Mouse (Mus musculus) gastrocnemius, adult 8-10 months (tissue): ENCODE measurements around the gene Galntl6. TPM values are rescaled to one million over a fixed set of nuclear protein-coding genes. Genes with fewer than 3 reads are reported as not detected.

ENCODE experiments used
- DNase-seq, 2 experiments: peaks; one replicate each; pipeline ENCODE4 v3.0.0; 2022; ENCODE audit warnings: low spot score in 2 of 2
- total RNA-seq, 4 experiments: library from RNA; stranded (reverse); gene quantifications; 2 replicates each; pipeline ENCODE4 v1.2.4; 2022

The Galntl6 gene
- not detected for total RNA-seq

DNA sequence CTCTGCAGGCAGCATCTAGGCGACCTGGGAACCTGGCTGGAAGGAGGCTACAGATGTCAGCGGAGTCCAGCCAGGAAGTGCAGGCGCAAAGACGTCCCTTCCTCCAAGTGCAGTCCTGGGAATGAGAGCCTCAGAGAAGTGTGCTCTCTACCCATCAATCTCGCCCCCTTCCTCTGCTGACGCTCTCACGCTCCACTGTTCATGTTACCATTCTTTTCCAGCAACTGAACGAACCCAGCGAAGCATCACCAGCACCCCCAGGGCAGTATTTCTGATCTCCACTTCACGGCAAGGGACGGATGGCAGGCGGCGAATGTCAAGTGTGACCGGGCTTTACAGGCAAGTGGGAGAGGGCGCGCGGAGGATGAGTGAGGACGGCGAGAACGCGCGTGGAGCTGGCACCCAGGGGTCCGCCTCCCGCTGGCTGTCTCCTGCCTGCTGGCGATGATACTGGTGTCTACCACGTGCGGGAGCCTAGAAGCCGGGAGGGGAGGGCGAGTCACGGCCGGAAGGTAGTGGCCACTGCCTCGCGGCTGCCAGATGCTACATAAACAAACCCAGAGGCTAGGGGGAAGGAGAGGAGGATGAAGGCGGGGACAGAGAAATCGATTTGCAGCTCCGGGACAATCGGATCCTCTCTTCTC, at the start of gene Galntl6:
Gene Galntl6 (minus strand): TSS at position 445 of the 644 bp plus-strand sequence.
- DNase-seq: no peak

DNA sequence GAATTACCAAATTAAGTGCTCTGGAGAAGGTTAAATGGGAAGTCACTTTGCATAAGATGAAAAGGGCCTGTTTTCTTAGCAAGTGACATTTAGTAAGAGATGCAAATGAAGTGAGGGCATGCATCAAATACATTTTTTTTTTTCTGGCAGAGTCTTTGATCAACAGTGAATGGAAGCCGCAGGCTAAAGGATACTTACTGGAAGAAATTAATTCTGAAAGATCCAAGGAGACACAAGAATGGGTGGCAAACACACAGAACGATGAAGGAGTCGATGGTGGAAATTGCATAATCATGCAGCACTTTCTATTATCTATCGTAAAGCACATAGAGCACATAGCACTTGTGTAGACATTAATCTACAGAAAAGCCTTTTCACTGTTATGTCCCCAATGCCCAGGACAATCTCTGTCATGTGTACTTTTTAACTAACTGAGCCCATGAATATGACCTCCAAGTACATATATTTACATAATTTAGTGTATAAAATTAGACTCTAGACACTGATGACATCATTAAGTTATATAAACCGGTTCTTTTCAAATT, 44.8 kb upstream of the Galntl6 start:
- DNase-seq: no peak

DNA sequence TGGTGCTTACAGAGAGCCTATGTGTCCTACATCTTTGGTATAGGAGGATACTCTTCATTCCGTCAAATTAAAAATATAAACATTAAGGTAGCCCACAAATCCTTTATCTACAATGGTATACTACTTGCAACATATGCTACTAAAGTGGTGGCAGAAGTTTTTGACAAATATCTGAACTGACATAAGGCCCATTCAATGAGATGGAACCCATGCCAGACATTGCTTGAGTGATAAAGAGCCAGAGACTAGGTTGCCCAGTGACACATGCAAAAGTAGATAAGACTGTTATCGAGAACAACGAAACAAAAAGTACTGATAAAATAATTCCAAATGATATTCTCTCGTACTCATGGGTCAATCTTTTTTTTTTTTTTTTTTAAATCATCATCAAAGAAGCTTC, 31.3 kb upstream of the Galntl6 start:
- no peak for DNase-seq

DNA sequence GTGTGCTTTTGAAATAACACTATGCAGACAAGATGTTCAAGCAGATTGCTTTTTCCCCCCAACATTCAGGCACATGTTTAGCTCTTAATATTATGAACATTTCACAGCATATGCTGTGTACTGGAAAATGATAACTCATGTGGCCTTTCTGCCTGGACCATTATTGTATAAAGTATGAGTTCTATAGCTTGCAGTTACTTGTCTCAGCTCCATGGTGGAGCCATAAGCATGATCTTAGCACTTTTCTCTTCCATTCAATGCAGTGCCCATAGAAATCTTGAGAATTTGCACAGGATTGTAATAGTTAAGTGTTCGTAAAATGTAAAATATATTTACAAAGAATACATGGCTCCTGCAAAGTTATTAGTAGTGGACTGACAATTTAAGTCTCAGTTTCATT, 18.6 kb upstream of the Galntl6 start:
- no peak for DNase-seq

DNA sequence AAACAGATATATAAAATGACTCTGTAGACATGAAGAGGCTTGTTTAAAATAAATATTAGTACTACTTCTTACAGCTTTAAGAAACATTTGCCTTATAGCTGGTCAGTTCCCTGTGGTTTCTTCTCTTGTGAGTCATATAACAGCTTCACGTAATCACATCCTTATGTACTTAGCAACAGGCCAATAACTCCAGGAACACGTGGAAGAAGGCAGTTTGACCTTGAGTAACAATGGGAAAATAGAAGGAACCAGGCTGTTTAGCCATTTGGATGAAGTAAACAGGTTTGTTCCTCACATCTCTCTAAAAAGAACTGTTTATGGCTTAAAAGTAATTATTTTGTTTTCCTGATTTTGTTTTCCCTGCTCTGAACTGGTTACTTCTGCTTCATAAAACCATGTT, 2.7 kb upstream of the Galntl6 start:
- no peak for DNase-seq

DNA sequence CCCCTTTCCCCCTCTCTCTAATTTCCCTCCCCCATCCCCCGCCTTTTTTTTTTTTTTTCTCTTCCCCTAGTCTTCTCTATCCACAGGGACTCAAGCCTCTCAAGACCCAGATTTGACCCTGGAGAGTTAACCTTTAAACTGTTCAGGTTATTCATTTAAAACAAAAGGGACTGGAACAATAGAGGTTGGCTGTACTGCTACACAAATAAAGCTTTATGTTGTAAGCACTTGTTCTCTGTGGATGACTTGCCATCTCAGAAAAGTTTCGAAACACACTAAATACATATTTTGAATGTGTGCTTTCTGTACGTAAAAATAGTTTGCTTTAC, 1.2 kb upstream of the Galntl6 start:
- DNase-seq: no peak

DNA sequence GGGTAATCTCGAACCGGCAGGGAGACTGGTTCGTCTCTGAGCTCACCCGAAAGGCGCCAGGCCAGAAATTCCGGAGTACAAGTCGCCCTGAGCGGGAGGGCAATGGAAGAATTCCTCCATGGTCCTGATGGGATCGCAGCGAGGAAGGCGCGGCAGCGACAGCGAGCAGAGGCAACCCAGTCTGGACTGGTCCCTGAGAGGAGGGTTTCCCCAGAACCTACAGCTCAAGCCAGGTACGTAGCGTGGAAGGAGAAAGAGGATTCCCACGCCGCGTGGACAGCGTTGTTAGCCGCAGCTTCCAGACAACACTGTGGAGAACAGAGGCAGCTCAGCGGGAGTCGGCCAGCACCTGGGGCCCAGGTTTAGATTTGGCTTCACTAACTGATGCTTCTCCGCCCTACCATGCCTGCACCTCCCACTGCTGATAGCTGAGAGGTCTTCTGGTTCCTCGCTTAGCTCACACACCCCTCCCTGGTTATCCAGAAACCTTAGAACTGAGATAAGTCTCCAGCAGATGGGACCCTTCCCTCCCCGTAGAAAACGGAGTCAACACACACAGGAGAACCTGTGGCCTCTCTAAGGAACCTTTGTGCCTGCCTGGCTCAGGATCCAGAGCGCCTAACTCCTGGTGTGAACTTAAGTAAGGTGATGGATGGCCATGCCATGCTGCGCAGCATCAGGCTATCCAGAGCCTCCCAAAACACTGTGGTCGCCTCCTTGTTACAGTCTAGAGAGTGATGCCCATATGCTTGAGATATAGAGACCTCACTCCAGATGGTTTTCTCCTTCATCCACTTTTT, 600 bp upstream of the Galntl6 start:
- no peak for DNase-seq

DNA sequence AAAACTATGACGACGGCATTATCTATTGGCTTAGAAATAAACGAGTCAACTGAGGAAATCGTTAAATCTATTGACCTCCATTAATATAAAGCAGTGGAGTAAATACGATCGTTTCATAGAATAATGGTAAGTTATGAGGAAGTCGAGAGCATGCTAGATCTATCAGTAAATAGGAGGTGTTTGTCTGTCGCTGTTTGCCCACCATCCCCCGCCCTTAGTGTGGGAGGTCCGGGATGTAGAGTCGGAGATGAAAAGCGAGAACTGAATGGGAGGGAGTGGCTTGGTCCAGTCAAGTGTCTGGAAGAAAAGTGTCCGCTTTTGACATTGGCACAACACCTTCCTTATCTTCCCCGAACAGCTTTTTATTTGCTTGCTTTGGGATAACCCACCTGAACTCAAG, 763 bp downstream of the Galntl6 start, which contains the start of gene BC030500:
Gene BC030500 (plus strand): TSS at position 79 of the 400 bp plus-strand sequence.
- DNase-seq: no peak

DNA sequence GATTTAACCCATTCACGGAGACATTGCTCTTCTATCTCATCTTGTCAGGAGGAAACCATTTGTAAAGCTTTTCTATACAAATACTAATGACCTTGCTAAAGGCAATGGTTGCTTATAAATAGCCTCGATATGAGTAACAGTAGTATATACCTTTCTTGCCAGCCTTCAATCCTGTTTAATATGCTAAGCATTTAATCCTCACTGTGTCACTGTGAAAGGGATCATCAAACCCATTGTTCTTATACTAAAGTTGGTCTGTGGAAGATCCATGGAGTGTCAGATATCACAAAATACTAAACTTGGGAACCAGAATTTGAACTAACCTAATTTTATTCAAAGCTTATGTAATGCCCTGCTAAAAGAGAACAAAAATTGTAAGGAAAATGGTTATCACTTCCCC, 8.0 kb downstream of the Galntl6 start:
- no peak for DNase-seq

DNA sequence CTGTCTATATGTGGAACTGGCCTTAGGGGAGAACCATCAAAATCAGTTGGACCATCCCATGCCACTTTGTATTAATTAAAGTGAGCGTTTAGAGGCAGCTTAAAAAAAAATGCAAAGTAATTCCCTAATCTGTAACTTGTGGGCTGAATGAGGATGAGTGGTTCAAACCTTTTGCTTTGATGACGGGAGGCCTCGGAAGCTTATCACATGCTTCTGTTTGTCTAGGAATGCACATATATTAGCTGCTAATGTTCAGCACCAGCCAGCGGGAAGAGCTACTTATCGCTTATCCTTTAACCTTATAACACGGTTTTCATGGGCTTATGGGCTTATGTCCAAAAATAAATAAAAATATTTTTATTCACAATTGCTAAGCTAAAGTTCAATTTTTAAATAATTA, 16.5 kb downstream of the Galntl6 start:
- DNase-seq: no peak

DNA sequence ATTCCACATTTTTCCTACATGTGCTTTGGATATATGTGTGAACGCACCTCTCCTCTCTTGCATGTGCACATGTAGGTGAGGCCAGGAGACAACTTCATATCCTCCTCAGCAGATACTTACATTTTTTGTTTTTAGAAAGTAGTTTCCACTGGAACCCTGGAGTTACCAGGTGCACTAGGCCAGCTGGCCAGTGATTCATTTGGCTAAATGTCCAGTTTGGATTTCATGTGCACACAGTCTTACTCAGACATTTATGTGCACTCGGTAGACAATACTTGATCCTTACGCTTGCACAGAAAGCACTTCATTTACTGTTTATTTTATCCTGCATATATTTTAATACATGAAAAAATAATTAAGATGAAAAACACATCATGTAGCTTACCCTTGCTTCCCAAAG, 21.8 kb downstream of the Galntl6 start:
- DNase-seq: no peak

DNA sequence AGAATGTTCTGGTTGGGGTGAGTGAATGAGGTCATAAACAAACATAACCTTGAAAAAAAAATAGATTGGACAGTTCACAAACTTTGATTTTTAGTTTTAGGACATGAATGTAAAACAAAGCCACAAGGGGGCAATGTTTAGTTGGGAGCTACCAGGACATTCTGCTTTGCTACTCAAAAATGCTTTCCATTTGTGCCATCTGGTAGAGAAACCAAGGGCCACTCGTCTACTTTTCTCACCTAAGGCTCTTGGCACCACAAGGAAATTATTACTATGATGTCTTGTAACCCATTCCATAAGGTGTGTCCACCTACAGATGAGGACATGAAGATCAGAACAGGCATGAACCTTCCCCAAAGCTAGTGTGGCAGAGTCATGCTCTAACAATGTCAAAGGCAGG, 26.0 kb downstream of the Galntl6 start:
- no peak for DNase-seq

DNA sequence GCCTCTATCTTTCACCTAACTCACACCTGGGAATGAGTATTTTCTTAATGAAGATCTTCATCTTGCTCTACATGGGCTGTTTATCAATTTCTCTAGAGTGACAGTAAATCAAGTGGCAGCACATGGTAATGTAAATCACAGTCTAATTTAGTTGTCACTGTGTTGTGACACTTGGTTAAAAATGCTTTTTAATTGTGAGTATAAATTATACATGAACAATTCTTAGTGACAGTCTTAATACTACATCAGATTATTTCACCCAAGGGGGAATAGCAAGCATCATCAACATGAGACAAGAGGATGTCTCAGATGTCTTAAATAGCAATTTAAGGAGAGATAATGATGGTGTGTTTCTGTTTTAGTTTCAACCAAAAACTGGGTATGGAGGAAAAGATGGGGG, 88.1 kb downstream of the Galntl6 start:
- no peak for DNase-seq

DNA sequence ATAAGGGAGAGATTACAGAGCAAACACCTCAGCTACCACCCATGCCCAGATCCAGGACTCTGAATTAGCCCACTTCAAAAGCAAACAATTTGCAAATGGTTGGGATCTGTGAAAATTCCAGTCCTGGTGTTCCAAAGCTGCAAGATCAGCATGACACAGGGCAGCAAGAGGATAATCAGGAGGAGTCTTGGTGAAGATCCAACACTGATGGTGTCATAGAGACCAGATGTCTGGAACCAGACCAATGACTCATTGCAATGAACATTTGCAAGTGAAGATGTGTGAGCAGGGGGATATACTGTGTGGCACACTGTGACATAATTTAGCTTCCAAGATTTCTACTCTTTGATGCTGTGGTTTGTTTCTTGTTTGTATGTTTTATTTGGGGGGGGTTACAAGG, 107.2 kb downstream of the Galntl6 start:
- DNase-seq: no peak

DNA sequence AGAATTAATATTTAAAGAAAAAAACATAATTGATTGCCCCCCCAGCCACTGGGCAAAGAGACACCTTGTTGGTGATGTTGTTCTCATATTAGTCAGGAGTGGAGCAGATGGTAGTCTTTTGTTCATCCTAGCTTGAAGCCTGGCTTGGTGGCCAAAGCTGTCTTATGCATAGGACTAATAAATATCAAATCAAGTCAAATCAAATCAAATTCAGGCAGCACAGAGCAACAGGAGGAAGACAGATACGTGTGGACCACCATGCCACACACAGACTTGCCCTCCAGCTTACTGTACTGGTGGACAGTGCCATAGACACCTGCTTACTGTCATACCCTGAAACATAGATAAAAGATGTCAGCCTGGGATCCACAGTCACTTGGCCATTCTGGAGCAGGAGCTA, 110.6 kb downstream of the Galntl6 start:
- DNase-seq: no peak

DNA sequence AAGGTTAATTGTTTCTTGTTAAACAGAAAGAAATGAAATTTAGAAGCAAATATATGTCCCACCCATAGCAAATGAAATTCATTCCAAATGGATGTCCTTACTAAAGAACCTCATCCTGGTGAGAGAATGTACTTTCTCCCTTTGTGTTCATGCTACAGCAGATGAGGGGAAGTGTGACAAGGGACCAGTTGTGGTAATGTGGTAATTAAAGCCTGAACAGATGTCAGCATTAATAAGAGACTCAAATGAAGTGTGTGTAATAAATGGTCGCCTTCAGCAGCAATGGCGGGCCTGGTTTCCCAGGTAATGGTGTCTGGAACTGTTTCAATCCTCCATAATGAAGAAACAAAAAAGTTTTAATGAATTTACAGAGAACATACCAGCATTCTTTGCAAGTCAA, 158.7 kb downstream of the Galntl6 start:
- no peak for DNase-seq

DNA sequence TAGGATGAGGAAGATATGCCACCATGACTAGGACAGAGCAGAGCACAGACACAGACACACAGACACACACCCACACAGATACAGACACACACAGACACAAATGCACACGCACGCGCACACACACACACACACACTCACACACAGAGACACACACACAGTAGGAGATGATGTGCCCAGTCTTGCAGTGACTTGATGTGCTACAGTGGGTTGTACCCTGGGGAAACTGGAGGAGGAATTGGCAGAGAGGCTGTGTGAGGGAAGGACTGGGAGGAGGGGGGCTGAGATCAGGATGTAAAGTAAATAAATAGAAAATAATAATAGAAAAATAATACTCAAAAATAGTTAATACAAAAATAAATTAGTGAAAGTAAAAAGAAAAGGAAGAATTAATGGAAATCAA, 174.5 kb downstream of the Galntl6 start:
- DNase-seq: no peak

DNA sequence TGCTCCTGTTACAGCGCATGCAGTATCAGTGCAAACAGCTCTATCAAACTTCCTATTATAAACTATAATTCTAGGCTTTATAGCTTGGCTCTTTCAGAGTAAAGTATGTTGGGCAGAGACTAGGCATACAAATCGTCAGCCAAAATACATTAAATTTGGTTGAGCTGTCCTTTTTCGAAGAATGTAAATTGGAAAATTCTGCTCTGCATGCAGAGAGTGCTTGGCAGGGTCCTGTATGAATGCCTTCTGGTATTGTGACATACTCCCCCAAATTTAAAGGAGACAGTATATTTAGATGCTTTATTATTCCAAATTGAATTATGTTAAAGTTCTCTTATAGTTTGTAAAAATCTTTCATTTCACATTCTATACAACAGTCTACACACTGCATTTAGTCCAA, 220.7 kb downstream of the Galntl6 start:
- DNase-seq: no peak

DNA sequence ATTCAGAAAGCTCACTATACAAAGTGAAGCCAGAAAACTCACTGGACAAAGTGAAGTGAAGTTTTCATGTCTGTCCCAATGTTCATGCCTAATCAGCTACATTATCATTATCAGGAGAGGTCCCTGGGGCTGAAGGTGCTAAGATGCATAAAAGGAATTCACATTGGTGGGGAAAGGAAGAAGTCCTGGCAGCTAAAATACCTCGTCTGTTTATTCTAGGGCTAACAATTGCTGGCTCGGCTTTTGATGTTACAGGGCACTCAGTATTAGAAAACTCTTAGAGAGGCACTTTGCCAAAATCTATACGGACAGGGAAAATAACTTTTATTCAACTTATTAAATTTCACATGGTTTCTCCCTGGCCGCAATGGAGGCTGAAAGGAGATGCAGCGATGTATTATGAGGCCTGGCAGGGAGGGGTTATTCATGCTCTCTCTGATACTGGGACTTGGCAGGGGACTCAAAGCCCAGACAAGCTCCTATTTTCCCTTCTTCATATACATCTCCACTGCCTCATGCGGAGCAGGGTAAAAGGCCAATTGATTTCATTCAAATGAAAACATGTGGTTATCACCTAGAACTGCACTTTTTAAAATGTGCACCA, 234.5 kb downstream of the Galntl6 start:
- DNase-seq: no peak

DNA sequence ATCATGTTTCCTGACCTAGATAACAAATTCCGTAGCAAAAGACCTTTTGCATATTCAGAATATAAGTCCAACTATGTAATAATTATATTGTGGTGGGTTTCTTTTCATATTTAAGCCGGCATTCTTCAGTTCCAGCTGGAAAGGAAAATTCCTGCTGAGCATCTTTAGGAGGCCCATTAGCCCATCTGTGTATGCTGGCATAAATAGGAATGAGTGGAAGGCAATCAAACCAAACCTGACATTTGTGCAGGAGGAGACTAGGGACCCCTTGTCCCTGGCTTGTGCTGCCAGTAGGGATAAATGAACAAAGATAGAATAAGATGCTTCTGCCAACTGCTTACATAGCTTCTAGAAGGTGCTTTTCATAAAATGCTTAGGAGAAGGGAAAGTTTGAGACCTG, 243.4 kb downstream of the Galntl6 start:
- no peak for DNase-seq

DNA sequence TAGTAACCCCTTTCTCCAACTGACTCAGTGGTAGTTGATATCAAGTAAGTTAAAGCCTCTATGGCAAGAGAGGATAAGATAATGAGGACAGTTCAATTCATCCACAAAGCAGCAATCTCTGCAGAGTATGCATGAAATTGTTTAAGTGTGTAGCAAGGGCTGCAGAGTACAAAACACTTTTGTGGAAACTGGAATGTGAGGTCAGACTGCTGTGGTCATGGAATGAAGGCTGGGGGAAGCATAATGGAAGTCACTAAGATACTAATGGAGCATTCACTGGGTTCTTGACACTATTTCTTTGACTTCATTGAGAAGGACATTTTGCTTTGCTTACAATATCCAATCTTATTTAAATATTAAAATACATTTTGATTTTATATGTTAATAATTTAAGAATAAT, 252.4 kb downstream of the Galntl6 start:
- DNase-seq: no peak

DNA sequence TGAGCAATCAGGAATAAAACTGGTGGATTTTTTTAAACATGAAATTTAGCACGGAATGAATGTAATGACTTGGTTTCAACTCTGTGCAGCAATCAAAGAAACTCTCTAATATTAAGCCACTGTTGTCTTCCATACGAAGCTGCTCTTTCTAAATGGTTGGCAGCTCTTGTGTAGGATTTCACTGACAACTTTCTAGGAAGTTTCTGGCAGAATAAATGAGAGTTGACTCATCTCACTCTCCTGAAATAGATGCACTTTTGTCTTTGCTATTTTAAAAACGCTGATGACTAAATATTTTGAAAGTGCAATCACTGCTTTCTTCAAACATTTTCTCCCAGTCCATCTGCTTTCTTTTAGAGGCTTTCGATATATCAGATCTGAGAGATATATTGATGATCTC, 256.8 kb downstream of the Galntl6 start:
- DNase-seq: no peak

DNA sequence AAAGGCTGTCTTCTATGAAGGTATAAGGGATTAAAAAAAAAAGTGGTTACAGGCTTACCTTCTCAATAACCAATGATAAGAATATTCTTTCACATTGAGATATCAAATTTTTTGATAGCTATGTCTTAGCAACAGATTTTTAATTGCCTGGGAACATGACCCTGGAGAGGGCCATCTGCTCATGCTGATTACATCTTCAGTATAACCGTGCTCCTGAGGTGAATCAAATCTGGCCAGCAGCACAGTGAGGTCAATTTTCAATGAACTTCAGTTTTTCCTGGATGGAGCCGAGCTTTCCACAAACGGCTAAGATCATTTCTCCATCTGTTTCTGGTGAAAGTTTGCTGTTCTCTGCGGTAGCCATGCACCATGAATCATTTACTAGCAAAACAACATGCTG, 306.0 kb downstream of the Galntl6 start:
- no peak for DNase-seq
